Mouse (Mus musculus) stomach, embryonic 14.5 days (tissue): ENCODE results near the gene Hinfp. TPM values are rescaled to one million over a fixed set of nuclear protein-coding genes. Genes with fewer than 3 reads are reported as not detected.
A peak's percentile ranks its signal among the peaks of the same experiment; 100 is the strongest.

ENCODE experiments used
- ATAC-seq: fragments of 200-750 bp; cut with Nextera tagmentation; 2 replicates; pipeline ENCODE4 v1.8.0; 2017; ENCODE audit warnings: low read depth, moderate TSS enrichment; ENCODE audit not compliant: insufficient number of reproducible peaks, insufficient read depth, low FRiP score
- H3K27ac ChIP-seq: fragments of 300-500 bp; sonication (generic); 2 replicates; pipeline ENCODE4 v1.5.1; 2014; ENCODE audit warnings: mild to moderate bottlenecking, low read length, moderate library complexity, mixed read lengths
- H3K27me3 ChIP-seq: fragments of 300-500 bp; sonication (generic); 2 replicates; pipeline ENCODE4 v1.6.1; 2014; ENCODE audit warnings: low read length, control low read depth, mixed read lengths; ENCODE audit not compliant: control insufficient read depth, insufficient read depth
- H3K36me3 ChIP-seq: fragments of 300-500 bp; sonication (generic); 2 replicates; pipeline ENCODE4 v1.6.1; 2014; ENCODE audit warnings: mild to moderate bottlenecking, control low read depth, low read length, moderate library complexity, mixed read lengths; ENCODE audit not compliant: control insufficient read depth, insufficient read depth
- H3K4me1 ChIP-seq: fragments of 300-500 bp; sonication (generic); 2 replicates; pipeline ENCODE4 v1.6.1; 2014; ENCODE audit warnings: low read length, control low read depth, mixed read lengths; ENCODE audit not compliant: control insufficient read depth, insufficient read depth
- H3K4me2 ChIP-seq: fragments of 300-500 bp; sonication (generic); replicated peaks from 2 replicates; pipeline ENCODE4 v1.6.1; 2014; ENCODE audit warnings: low read depth, low read length, control low read depth
- H3K4me3 ChIP-seq: fragments of 300-500 bp; sonication (generic); 2 replicates; pipeline ENCODE4 v1.5.1; 2014; ENCODE audit warnings: low read depth, low read length, control low read depth
- H3K9ac ChIP-seq: fragments of 300-500 bp; sonication (generic); replicated peaks from 2 replicates; pipeline ENCODE4 v1.6.1; 2014; ENCODE audit warnings: low read depth, mild to moderate bottlenecking, control low read depth, low read length, moderate library complexity, mixed read lengths
- H3K9me3 ChIP-seq: fragments of 300-500 bp; sonication (generic); 2 replicates; pipeline ENCODE4 v1.6.1; 2016; ENCODE audit warnings: low read depth, low read length, control low read depth; ENCODE audit not compliant: control insufficient read depth
- WGBS: fragments of 180-500 bp; shearing (Covaris S2); extraction: QIAGEN DNeasy Blood & Tissue Kit; methylation state at CpG from one replicate; pipeline ENCODE4 v1.1.7; 2014; 5-methylcytosine and 5-hydroxymethylcytosine counted together
- polyA plus RNA-seq: library from polyadenylated mRNA; unstranded; fragments of >200 nt; fragmentation: Nextera tagmentation; extraction: Ambion mirVana; gene quantifications from 2 replicates; pipeline ENCODE4 v1.2.1, GENCODE M21; 2014

Gene Hinfp
- polyA plus RNA-seq, 1 experiment from 2014 or later: 21.3 TPM

- Histone ChIP-seq H3K4me1 (peaks cover 11% of the 10 kb centered on the region), H3K27me3 (no peaks in the 10 kb centered on the region), H3K9ac (peak within 1 kb of the TSS; percentile 75), H3K9me3 (no peaks in the 10 kb centered on the region), H3K4me3 (peak within 1 kb of the TSS; percentile 69), H3K27ac (peak within 1 kb of the TSS; percentile 79), H3K36me3 (peaks cover 5% of the 10 kb centered on the region), H3K4me2 (peak within 1 kb of the TSS; percentile 78)
- under 1% methylated on average over 67 of the region's 67 CpGs for WGBS
- ATAC-seq: peak; percentile 97
Measured at GRCm38 (mm10) chr9:44319887-44320798, 14.7 kb upstream of the Hinfp start, which contains the start of gene C2cd2l. Gene C2cd2l (minus strand): TSS chr9:44320285.

- no peak for ATAC-seq
- H3K4me1 ChIP-seq: peaks cover 11% of the 10 kb centered on the region
- H3K4me3 ChIP-seq: peak overlapping the region; percentile 69
- peaks cover 10% of the 10 kb centered on the region for H3K36me3 ChIP-seq
- WGBS: 3% methylated on average over 37 of the region's 37 CpGs
- peak overlapping the region; percentile 12; the same call in 1 of the 2 replicates for H3K27ac ChIP-seq
- no peaks in the 10 kb centered on the region for H3K9me3 ChIP-seq
- H3K9ac ChIP-seq: peak overlapping the region; percentile 75
- H3K27me3 ChIP-seq: no peaks in the 10 kb centered on the region
- peak overlapping the region; percentile 76 for H3K4me2 ChIP-seq
Measured at GRCm38 (mm10) chr9:44319105-44319886, 13.8 kb upstream of the Hinfp start.

GRCm38 (mm10) chr9:44318826-44319095 lies 13.3 kb upstream of the Hinfp start:
- WGBS: 39% methylated on average over 3 of the region's 3 CpGs
- Histone ChIP-seq H3K27ac (no peak overlapping the region), H3K36me3 (peaks cover 13% of the 10 kb centered on the region), H3K4me3 (peak overlapping the region; percentile 69), H3K4me2 (peak overlapping the region; percentile 76), H3K4me1 (peaks cover 11% of the 10 kb centered on the region), H3K27me3 (no peaks in the 10 kb centered on the region), H3K9ac (0 out of 2 replicates have a peak overlapping the region, but pooled peaks have one; percentile 75), H3K9me3 (no peaks in the 10 kb centered on the region)
- no peak for ATAC-seq

GRCm38 (mm10) chr9:44318076-44318825 lies 12.8 kb upstream of the Hinfp start:
- no peaks in the 10 kb centered on the region for H3K9me3 ChIP-seq
- H3K36me3 ChIP-seq: peaks cover 13% of the 10 kb centered on the region
- no peaks in the 10 kb centered on the region for H3K27me3 ChIP-seq
- WGBS: 45% methylated on average over 5 of the region's 5 CpGs
- peak overlapping the region; percentile 69 for H3K4me3 ChIP-seq
- H3K27ac ChIP-seq: no peak overlapping the region
- H3K4me1 ChIP-seq: peaks cover 11% of the 10 kb centered on the region
- ATAC-seq: no peak
- no peak overlapping the region for H3K9ac ChIP-seq
- H3K4me2 ChIP-seq: peak overlapping the region; percentile 76

- Histone ChIP-seq H3K4me1 (peaks cover 11% of the 10 kb centered on the region), H3K36me3 (peaks cover 13% of the 10 kb centered on the region), H3K4me3 (no peak overlapping the region), H3K9me3 (no peaks in the 10 kb centered on the region), H3K27ac (no peak overlapping the region), H3K4me2 (0 out of 2 replicates have a peak overlapping the region, but pooled peaks have one; percentile 76), H3K9ac (no peak overlapping the region), H3K27me3 (no peaks in the 10 kb centered on the region)
- 71% methylated on average over 4 of the region's 4 CpGs for WGBS
- no peak for ATAC-seq
Measured at GRCm38 (mm10) chr9:44317452-44317851, 12.0 kb upstream of the Hinfp start.

GRCm38 (mm10) chr9:44314910-44315309 lies 9.4 kb upstream of the Hinfp start:
- peaks cover 13% of the 10 kb centered on the region for H3K36me3 ChIP-seq
- no peak overlapping the region for H3K4me2 ChIP-seq
- no peaks in the 10 kb centered on the region for H3K27me3 ChIP-seq
- no peak overlapping the region for H3K4me3 ChIP-seq
- H3K27ac ChIP-seq: no peak overlapping the region
- WGBS: 88% methylated on average over 18 of the region's 18 CpGs
- no peaks in the 10 kb centered on the region for H3K9me3 ChIP-seq
- H3K9ac ChIP-seq: no peak overlapping the region
- H3K4me1 ChIP-seq: peaks cover 21% of the 10 kb centered on the region
- ATAC-seq: no peak

- 78% methylated on average over 4 of the region's 4 CpGs for WGBS
- H3K9me3 ChIP-seq: no peaks in the 10 kb centered on the region
- no peaks in the 10 kb centered on the region for H3K27me3 ChIP-seq
- H3K4me2 ChIP-seq: no peak overlapping the region
- no peak for ATAC-seq
- H3K4me1 ChIP-seq: peaks cover 20% of the 10 kb centered on the region
- no peak overlapping the region for H3K4me3 ChIP-seq
- no peak overlapping the region for H3K27ac ChIP-seq
- no peak overlapping the region for H3K9ac ChIP-seq
- H3K36me3 ChIP-seq: peaks cover 13% of the 10 kb centered on the region
Measured at GRCm38 (mm10) chr9:44314257-44314547, 8.7 kb upstream of the Hinfp start.
